Mouse (Mus musculus) forebrain, embryonic 16.5 days (tissue): ENCODE measurements at regions not wholly inside any gene's neighbourhood (a gene's known extent, or its start where the extent isn't known, plus 50 kb on each side); places are given as distances from the start of the nearest gene placed in this dataset.

Experiments
- ATAC-seq: fragments of 200-750 bp; cut with Nextera tagmentation; 2 replicates; pipeline ENCODE4 v1.8.0; 2017; ENCODE audit warnings: mild to moderate bottlenecking, moderate library complexity
- H3K27ac ChIP-seq: fragments of 300-500 bp; sonication (generic); 2 replicates; pipeline ENCODE4 v1.5.1; 2014; ENCODE audit warnings: low read length, control low read depth
- H3K27me3 ChIP-seq: fragments of 300-500 bp; sonication (generic); replicated peaks from 2 replicates; pipeline ENCODE4 v1.6.1; 2014; ENCODE audit warnings: low read length; ENCODE audit not compliant: control insufficient read depth, insufficient read depth
- H3K36me3 ChIP-seq: fragments of 300-500 bp; sonication (generic); 2 replicates; pipeline ENCODE4 v1.6.1; 2014; ENCODE audit not compliant: control insufficient read depth, insufficient read depth
- H3K4me1 ChIP-seq: fragments of 300-500 bp; sonication (generic); replicated peaks from 2 replicates; pipeline ENCODE4 v1.6.1; 2014; ENCODE audit warnings: low read length; ENCODE audit not compliant: control insufficient read depth, insufficient read depth
- H3K4me2 ChIP-seq: fragments of 300-500 bp; sonication (generic); 2 replicates; pipeline ENCODE4 v1.6.1; 2014; ENCODE audit warnings: mild to moderate bottlenecking, low read length, control low read depth
- H3K4me3 ChIP-seq: fragments of 300-500 bp; sonication (generic); replicated peaks from 2 replicates; pipeline ENCODE4 v1.5.1; 2014; ENCODE audit warnings: mild to moderate bottlenecking, low read length, control low read depth
- H3K9ac ChIP-seq: fragments of 300-500 bp; sonication (generic); replicated peaks from 2 replicates; pipeline ENCODE4 v1.6.1; 2014; ENCODE audit warnings: low read depth, low read length, control low read depth
- H3K9me3 ChIP-seq: fragments of 300-500 bp; sonication (generic); 2 replicates; pipeline ENCODE4 v1.6.1; 2016; ENCODE audit warnings: low read length; ENCODE audit not compliant: control insufficient read depth
- WGBS: fragments of 180-500 bp; shearing (Covaris S2); extraction: QIAGEN DNeasy Blood & Tissue Kit; methylation state at CpG from one replicate; pipeline ENCODE4 v1.1.7; 2014; 5-methylcytosine and 5-hydroxymethylcytosine counted together

DNA sequence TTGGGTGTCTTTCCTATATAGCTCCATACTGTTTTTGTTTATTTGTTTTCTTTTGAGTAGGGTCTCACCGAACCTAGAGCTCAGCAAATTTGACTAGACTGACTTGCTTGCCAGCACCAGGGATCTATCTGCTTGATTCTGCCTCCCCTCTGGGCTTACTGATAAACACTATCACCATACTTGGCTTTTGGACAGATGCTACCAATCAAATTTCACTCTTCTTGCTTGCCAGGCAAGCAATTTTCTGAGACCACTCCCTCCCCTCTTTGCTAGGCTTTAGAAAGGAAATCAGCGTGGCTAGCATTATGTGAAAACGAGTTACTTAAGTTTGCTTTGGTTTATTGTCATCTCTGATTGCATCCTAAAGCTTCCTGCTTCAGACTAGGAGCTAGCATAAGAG, 75.1 kb upstream of the Krr1 start:
- WGBS: 65% methylated on average over 3 of the region's 3 CpGs
- no peaks in the 10 kb centered on the region for H3K36me3 ChIP-seq

DNA sequence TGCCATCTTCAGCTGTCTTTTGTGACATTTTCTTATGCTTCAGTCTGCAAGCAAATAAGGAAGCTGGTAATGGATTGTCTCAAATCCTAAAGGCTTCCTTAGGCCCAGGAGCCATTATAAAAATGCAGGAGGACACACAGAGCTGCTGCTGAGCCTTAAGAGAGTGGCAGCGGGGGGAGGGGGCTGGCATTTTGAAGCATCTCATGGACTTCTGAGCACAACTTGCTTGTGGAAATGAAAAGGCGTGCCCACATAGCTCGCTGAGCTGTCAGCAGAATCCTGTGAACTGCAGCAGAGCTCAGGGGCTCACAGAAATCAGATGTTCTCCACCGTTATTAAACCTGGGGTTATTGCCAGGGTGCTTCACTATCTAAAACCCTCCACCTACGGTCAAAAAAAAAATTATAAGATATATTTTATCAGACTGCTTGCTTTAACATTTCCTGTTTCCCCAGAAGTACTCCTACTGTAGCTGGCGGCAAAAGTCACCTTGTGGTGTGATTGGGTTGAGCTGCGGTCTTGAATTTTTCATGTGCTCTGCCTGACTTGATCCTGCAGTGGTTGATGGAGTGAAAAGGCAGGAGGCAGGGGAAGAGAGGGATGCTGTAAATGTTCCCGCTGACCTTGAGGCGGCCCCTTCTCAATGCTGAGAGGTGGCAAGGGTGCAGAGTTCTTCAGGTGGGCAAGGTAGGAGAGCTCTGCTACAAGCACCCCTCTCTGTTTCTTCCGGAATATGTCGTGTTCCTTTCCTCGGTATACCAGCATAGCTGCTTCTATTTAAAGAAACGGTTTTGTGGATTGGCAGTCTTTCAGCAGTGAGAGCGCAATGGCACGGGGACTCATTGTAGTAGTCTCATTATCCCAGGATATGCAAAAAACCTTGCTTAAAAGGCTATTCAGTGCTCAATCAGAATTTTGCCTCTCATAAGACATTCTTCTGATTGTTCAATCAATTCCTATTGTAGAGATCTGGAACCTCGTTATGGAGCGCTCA, 71.4 kb upstream of the Krr1 start:
- Histone ChIP-seq H3K9ac (0 out of 2 replicates have a peak overlapping the region, but pooled peaks have one; percentile 35), H3K4me2 (peak overlapping the region; percentile 48), H3K9me3 (no peaks in the 10 kb centered on the region), H3K27ac (peak overlapping the region; percentile 72), H3K27me3 (no peaks in the 10 kb centered on the region), H3K36me3 (no peaks in the 10 kb centered on the region), H3K4me3 (peak overlapping the region; percentile 19; the same call in 1 of the 2 replicates), H3K4me1 (peaks cover 14% of the 10 kb centered on the region)
- peak; percentile 69 for ATAC-seq
- WGBS: 25% methylated on average over 17 of the region's 17 CpGs

More for the DNA sequence above, 75.1 kb upstream of the Krr1 start:
- ATAC-seq: no peak
- Histone ChIP-seq H3K27me3 (no peaks in the 10 kb centered on the region), H3K27ac (no peak overlapping the region), H3K9me3 (no peaks in the 10 kb centered on the region), H3K4me3 (no peak overlapping the region), H3K4me2 (no peak overlapping the region), H3K4me1 (peaks cover 14% of the 10 kb centered on the region), H3K9ac (no peak overlapping the region)

DNA sequence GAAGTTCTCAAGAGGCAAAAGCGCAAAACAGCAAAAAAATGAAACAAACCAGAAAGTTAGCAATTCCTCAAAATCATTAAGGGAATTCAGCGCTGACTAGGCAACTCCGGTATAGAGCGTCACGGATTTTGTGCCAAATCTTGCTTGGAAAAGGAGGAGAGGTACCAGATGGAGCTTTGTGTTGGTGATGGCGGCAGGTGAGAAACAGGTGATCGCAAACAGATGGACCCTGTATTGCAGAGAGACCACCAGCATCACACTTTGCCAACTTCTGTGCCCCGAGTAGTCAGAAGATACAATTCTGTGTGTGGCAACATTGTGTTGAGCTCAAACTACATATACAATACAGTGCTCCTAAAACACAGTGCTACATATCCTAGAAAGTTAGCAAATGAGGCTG, 68.5 kb upstream of the Krr1 start:
- Histone ChIP-seq H3K36me3 (no peaks in the 10 kb centered on the region), H3K4me2 (no peak overlapping the region), H3K4me1 (peaks cover 14% of the 10 kb centered on the region), H3K9ac (no peak overlapping the region), H3K27me3 (no peaks in the 10 kb centered on the region), H3K4me3 (no peak overlapping the region), H3K9me3 (no peaks in the 10 kb centered on the region), H3K27ac (no peak overlapping the region)
- WGBS: 70% methylated on average over 8 of the region's 8 CpGs
- peak; percentile 46 for ATAC-seq

DNA sequence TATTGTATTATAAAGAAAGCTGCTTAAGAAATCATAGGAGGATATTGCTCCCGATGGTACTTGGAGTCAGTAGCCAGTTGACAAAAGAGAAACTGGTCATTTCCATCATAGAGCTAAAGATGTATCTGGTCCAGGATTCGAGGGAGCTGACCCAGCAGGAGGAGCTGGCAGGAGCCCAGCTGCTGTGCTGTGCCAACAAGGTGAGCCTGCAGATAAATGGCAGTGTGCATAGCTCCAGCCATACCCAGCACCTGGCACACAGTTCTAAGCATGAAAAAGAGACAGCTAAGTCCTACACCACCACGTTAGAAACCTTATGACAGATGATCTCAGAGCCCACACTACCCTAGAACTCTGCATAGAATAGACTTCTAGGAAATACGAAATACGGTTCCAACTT, 64.6 kb upstream of the Krr1 start:
- ATAC-seq: no peak
- 78% methylated on average over 5 of the region's 5 CpGs for WGBS

DNA sequence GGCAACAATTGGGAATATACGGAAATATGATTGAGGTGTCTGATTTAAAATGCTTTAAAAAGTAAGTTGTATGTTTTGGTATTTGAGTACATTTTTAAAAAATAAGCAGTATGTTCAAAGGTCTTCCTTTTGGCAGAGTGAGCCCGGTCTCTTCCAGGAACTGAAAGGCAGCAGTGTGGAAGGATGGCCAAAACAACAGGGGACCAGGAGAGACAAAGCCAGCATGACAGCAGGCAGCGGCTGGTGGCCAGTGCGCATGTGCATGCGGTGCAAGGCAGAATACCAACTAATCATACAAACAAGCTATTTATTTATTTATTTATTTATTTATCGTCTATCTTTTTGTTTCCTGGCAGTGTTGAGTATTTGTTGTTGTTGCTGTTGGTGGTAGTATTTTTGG, 59.9 kb upstream of the Krr1 start:
- Histone ChIP-seq H3K4me2 (no peak overlapping the region), H3K4me3 (no peak overlapping the region)
- no peak for ATAC-seq

More for the DNA sequence above, 64.6 kb upstream of the Krr1 start:
- no peak overlapping the region for H3K4me3 ChIP-seq
- no peak overlapping the region for H3K27ac ChIP-seq
- H3K4me1 ChIP-seq: no peaks in the 10 kb centered on the region
- no peaks in the 10 kb centered on the region for H3K9me3 ChIP-seq
- H3K27me3 ChIP-seq: no peaks in the 10 kb centered on the region
- H3K4me2 ChIP-seq: no peak overlapping the region
- H3K9ac ChIP-seq: no peak overlapping the region
- H3K36me3 ChIP-seq: no peaks in the 10 kb centered on the region

DNA sequence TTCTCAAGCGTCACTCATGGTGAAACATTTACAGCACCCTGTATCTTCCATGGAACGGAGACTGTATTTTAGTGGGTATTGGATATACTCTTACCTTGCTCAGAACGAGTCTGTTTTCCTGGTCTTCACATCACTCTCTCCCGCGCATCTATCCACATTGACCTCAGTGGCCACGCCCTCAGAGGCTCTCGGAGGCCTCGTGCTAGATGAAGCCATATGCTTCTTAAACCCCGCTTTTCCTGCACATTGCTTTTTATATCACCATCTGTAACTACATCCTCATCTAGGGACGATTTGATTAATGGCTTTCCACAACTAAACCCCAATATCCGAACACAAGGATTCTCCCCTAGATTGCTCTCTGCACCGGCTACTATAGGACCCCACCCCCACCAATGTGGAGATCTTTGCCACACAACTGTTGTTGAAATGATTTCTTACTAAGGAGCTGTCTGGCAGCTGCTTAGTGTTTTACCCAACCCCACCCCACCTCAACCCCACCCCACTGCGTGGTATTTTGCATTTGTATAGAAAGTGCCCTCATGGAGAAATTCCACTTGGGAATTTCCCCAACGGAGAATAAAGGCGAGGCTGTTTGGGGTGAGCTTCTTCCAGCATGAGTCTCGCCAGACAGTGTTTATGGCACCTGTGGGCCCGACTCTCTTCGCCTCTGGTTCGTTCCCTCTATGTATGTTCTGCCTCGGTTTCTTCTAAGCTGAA, 59.2 kb upstream of the Krr1 start:
- Histone ChIP-seq H3K9me3 (no peaks in the 10 kb centered on the region), H3K36me3 (no peaks in the 10 kb centered on the region), H3K4me2 (no peak overlapping the region), H3K4me1 (no peaks in the 10 kb centered on the region), H3K9ac (no peak overlapping the region), H3K4me3 (no peak overlapping the region), H3K27ac (no peak overlapping the region), H3K27me3 (no peaks in the 10 kb centered on the region)
- ATAC-seq: no peak
- WGBS: 77% methylated on average over 20 of the region's 20 CpGs

More for the DNA sequence above, 59.9 kb upstream of the Krr1 start:
- Histone ChIP-seq H3K4me1 (no peaks in the 10 kb centered on the region), H3K27ac (no peak overlapping the region), H3K36me3 (no peaks in the 10 kb centered on the region), H3K27me3 (no peaks in the 10 kb centered on the region), H3K9me3 (no peaks in the 10 kb centered on the region), H3K9ac (no peak overlapping the region)
- 71% methylated on average over 6 of the region's 6 CpGs for WGBS

DNA sequence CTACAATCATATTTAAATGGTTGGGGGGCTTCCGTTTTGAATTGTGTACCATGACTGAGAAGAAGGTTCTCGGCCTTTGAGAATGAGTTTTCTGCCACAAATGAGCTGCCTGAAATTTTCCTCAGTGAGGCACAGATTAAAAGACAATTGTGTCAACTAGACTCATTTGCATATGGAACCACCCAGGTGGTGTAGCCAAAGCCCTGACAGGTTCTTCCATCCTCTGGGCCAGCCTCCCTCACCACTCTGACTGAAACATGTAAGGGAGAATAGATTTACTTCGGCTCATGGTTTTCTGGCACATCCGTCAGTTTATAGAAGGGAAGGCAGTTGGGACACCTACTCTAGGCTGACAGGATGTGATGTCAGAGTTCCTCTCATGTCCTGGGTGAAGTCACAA, 58.2 kb upstream of the Krr1 start:
- H3K4me2 ChIP-seq: no peak overlapping the region
- WGBS: 52% methylated on average over 4 of the region's 4 CpGs
- ATAC-seq: no peak

DNA sequence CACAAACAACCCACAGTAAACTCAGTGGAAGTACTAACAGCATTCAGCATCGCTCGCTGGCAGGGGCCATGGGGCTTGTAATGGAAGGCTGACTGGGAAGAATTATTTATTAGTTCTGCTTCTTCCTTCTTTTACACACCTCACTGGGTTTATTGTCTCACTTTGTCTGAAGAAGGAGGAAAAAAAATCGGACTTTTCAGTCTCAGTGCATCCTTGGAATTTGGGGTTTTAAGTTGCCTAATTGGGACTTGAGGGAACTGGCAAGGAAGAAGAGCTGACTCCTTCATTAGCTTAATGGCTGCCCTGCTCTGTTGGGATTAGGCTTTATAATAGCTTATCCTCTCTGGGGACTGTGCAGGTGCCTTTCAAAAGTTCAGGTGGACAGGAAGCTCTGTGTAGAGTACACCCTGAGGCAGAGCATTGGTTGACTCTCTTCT, 54.4 kb upstream of the Krr1 start:
- H3K4me1 ChIP-seq: no peaks in the 10 kb centered on the region
- H3K36me3 ChIP-seq: no peaks in the 10 kb centered on the region
- no peak overlapping the region for H3K4me3 ChIP-seq
- no peak overlapping the region for H3K27ac ChIP-seq
- ATAC-seq: no peak
- H3K9ac ChIP-seq: no peak overlapping the region
- H3K4me2 ChIP-seq: no peak overlapping the region
- H3K9me3 ChIP-seq: no peaks in the 10 kb centered on the region
- WGBS: 15% methylated on average over 3 of the region's 3 CpGs
- no peaks in the 10 kb centered on the region for H3K27me3 ChIP-seq

More for the DNA sequence above, 58.2 kb upstream of the Krr1 start:
- Histone ChIP-seq H3K4me1 (no peaks in the 10 kb centered on the region), H3K9ac (no peak overlapping the region), H3K36me3 (no peaks in the 10 kb centered on the region), H3K27me3 (no peaks in the 10 kb centered on the region), H3K9me3 (no peaks in the 10 kb centered on the region), H3K27ac (no peak overlapping the region), H3K4me3 (no peak overlapping the region)

DNA sequence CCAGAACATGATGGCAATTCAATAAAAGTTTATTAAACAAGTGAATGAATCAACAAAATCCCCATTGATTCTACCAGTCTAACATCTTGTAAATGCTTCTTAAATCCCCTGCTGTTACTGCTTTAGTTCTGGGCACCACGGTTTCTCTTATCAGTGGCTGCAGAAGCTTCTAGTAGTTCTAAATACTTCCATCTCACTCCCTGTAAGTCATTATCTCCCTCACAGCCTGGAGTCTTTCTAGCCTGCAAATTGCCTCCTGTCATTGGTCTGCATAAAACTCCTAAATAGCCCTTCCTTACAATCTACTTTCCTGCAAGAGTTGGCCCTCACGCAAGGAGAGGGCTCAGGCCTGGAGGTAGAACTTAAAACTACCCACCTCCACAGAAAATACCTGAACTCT, 53.0 kb upstream of the Krr1 start:
- WGBS: 76% methylated on average over 2 of the region's 2 CpGs
- Histone ChIP-seq H3K9ac (no peak overlapping the region), H3K36me3 (no peaks in the 10 kb centered on the region), H3K4me1 (no peaks in the 10 kb centered on the region), H3K27me3 (no peaks in the 10 kb centered on the region), H3K4me3 (no peak overlapping the region), H3K9me3 (no peaks in the 10 kb centered on the region), H3K4me2 (no peak overlapping the region), H3K27ac (no peak overlapping the region)
- no peak for ATAC-seq
